Mouse (Mus musculus) hematopoietic stem cell, adult 5-6 weeks (primary cell): ENCODE data around the gene Pcolce2. TPM values are rescaled to one million over a fixed set of nuclear protein-coding genes. Genes with fewer than 3 reads are reported as not detected.
"Not testable (repeated sequence)": the region's sequence is repeated elsewhere in the genome, so short reads cannot be mapped to it uniquely, and the experiment has no call there.

ENCODE experiments used
- ATAC-seq, 2 experiments: fragments of 125-278 bp in 1 of 2; replicated peaks in 1 of 2; 2 replicates each; pipeline ENCODE4 v1.8.0; 2016 to 2017; ENCODE audit warnings: inconsistent platforms in 2 of 2, mild to moderate bottlenecking in 2 of 2, moderate number of reproducible peaks in 2 of 2, low read depth in 1 of 2, moderate TSS enrichment in 1 of 2; ENCODE audit not compliant: low FRiP score in 2 of 2, poor library complexity in 2 of 2, severe bottlenecking in 2 of 2, insufficient read depth in 1 of 2, low TSS enrichment in 1 of 2
- total RNA-seq: library from RNA; stranded (forward); fragments of 172-1452, 232-1000 nt; gene quantifications from 2 replicates; pipeline ENCODE4 v1.2.3, GENCODE M21; 2017

The Pcolce2 gene
- total RNA-seq: not detected in 2 replicates

- peak; percentile 29 to 30; a peak in 1 of 4 replicates for ATAC-seq
These were observed at the start of gene Pcolce2 for GRCm38 (mm10) chr9:95637271-95638181. Gene Pcolce2, plus strand, starts transcription at chr9:95637601.

DNA sequence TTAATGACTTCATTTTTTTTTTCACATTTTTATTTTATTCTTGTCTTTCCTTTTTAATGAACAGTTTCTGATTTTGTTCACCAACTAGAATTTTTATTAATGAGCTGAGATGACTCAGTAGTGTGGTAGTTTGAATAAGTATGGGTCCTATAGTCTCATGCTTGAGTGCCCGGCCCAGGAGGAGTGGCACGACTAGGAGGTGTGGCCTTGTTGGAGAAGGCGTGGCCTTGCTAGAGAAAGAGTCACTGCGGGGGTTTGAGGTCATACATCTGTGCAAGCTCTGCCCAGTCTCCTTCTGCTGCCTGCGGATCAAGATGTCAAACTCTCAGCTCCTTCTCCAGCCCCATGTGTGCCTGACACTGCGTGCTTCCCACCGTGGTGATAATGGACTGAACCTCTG, 49.3 kb upstream of the Pcolce2 start:
- ATAC-seq: no peak

GRCm38 (mm10) chr9:95594291-95594690, 43.1 kb upstream of the Pcolce2 start:
- ATAC-seq: no peak

- ATAC-seq: no peak
These were observed 39.8 kb upstream of the Pcolce2 start for GRCm38 (mm10) chr9:95597466-95598178.

DNA sequence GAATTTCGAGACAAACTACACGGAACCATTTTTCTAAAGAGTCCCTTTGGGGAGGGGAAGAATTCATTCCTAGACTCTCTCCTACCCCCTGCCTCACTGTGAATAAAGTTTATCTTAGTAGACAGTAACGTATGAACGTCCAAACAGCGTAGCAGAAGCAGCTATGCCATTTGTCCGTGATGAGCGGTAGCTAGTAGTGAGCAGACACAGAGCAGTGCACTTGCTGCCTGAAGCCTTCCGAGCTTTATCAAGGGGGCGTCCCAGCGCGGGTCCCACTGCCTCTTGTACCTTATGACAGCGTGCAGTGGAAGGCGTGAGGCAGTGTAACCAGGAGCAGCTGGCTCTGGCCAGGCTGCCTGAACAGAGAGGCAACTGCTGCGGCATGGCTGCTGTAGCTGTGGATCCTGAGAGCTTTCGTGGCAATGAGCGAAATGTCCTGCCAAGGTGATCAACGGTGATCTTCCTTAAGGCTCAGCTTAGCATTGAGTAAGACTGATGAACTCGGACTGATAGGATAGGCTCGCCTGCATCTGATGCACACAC, 39.2 kb upstream of the Pcolce2 start:
- ATAC-seq: 0 out of 4 replicates have a peak, but pooled peaks of 1 of the 2 experiments have one; percentile 10

DNA sequence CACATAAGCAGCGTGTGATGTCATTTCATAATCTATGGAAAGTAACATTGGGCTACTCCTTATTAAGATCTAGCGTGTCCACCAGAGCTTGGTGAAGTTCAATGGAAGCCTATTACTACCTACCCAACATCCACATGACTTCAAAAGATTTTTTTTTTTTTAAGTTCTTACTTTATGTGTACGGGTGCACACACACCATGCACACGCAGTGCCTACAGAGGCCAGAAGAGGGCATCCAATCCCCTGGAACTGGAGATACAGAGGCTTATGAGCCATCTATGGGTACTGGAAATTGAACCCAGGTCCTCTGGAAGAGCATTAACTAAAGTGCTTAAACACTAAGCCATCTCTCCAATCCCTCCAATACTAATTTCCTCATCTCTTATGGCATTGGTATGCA, 38.0 kb upstream of the Pcolce2 start:
- no peak for ATAC-seq

DNA sequence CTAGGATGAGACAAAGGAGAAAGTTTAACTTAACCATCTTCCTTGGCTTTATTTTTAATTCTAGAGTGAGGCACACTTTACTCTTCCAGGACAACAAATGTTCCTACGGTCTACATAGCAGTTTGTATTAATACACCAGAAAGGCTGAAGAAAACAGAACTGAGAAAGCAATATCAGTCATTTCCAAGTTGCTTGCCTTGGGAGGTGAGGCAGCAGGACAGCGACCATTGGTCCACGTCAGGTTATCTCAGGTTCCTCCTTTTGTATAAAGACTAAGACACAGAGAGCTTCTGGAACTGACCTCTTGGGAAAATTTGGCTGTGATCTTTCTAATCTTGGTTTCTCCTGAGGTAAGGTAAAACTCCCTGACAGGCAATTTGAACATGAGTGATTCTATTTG, 34.6 kb upstream of the Pcolce2 start:
- ATAC-seq: no peak

DNA sequence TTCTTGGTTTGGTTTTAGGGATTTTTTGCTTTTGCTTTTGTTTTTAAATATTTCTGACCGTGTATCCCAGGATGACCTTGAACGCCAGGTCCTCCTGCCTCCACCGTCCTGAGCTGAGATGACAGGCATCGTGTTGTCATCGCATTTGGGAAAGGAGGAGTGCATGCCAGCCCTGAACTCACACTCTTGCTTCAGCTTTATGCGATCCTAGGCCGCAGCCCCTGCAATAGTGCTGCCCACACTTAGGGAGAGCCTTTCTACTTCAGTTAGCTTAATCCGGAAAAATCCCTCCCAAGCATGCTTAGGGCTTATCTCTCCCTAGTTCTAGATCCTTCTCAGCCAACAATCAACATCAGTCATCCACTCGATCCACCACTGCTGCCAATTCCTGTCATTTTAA, 34.1 kb upstream of the Pcolce2 start:
- ATAC-seq: no peak

- ATAC-seq: no peak
These were observed 30.2 kb upstream of the Pcolce2 start for GRCm38 (mm10) chr9:95607196-95607595.

GRCm38 (mm10) chr9:95612246-95612768, 25.1 kb upstream of the Pcolce2 start:
- ATAC-seq: no peak

GRCm38 (mm10) chr9:95613426-95614127, 23.8 kb upstream of the Pcolce2 start:
- ATAC-seq: no peak

DNA sequence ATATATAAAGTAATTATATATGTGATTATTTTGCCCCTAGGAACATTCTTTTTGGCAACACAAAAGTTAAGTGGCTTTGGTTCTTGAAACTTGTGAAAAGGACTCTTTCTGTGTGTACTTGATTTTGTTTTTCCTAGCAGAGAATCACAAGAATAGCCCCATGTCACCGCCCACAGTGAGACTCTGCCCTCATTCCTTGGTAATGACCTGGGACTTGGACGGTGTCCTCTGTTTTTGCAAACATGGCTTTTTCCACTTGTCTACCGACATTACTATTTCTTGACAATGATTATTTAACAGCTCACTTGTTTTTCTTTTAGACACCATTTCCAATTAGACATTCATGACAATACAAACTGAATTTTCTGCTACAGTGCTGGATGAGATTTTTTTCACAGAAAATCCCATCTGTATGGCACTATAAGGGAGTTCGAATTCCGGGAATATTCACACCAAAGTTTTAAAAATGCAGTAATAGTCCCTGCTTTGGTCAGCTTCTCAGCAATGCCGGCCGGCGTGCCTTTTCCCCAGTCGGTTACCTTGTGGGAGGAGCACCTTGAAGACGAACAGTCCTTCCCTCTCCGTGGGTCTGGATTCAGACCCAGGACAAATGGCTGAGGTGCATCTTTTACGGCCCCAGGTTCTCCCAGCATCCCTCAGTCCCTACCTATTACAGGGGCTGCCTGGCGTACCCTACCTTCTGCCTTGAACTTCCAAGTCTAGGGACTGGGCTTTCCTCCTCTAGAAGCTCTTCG, 22.4 kb upstream of the Pcolce2 start:
- ATAC-seq: no peak

DNA sequence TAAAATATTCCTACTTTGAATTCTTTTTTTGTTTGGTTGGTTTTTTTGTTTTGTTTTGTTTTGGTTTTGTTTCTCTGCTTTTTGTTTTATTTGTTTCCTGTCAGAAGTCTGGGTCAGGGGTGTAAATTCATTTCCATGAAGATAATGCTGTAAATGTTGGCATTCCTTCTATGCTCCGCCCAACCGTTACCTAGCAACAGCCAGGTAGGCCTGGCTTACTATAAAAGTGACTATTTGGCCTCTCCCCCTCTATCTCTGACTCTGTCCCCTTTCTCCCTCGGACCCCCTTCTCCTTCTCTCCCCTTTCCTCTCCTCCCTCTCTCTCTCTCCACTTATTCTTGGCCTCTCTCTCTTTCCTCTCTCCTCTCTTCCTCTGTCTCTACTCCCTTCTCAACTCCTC, 21.4 kb upstream of the Pcolce2 start:
- no peak for ATAC-seq

DNA sequence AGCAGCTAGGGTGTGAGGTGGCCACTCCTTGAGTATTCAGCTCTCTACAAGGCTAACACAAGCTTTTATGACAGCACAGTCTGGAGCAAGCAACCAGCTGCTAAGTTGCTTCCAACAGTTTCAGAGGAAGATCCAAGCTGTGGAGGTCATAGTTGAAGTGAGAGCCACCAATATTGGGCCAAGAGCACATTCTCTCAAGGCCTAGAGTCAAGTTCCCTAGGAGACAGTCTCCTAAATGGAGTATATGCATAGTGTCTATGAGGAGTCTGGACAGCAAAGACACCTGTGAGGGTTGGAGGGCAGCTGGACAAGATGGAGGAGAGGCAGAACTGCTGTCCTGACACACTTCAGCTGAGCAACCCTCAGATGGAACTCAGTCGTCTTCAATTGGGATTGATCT, 18.8 kb upstream of the Pcolce2 start:
- ATAC-seq: no peak

DNA sequence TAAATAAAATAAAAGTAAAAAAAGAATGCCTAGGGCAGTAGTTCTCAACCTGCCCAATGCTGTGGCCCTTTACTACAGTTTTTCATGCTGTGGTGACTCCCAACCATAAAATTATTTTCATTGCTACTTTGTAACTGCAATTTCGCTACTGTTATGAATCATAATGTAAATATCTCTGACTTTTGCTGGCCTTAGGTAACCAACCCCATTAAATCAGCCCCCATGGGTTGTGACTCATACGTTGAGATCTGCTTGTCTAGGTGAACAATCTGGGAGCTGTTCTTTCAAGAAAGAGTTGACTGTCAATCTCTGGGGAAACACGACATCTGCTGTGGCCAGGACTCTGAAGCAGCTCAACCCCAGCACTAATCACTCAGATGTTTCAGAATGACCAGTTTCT, 13.3 kb upstream of the Pcolce2 start:
- no peak for ATAC-seq

GRCm38 (mm10) chr9:95628439-95628948, 8.9 kb upstream of the Pcolce2 start:
- no peak for ATAC-seq

GRCm38 (mm10) chr9:95629561-95629960, 7.8 kb upstream of the Pcolce2 start:
- ATAC-seq: not testable (repeated sequence)
